Mouse (Mus musculus) ES-Bruce4 (cell line): ENCODE results near the gene Ces2a. TPM values are rescaled to one million over a fixed set of nuclear protein-coding genes. Genes with fewer than 3 reads are reported as not detected.

ENCODE experiments used
- H3K27ac ChIP-seq: 2 replicates; pipeline ENCODE4 v1.5.1; 2012; ENCODE audit warnings: low read length, inconsistent platforms; ENCODE audit not compliant: insufficient read depth
- H3K27me3 ChIP-seq: 2 replicates; pipeline ENCODE4 v1.6.1; 2012; ENCODE audit warnings: mild to moderate bottlenecking, low read length, inconsistent platforms; ENCODE audit not compliant: control insufficient read depth, poor library complexity, insufficient read depth, severe bottlenecking
- H3K36me3 ChIP-seq: 2 replicates; pipeline ENCODE4 v1.6.1; 2012; ENCODE audit warnings: inconsistent platforms, mild to moderate bottlenecking, low read length, moderate library complexity; ENCODE audit not compliant: control insufficient read depth, poor library complexity, insufficient read depth, severe bottlenecking
- H3K4me1 ChIP-seq: one replicate; pipeline ENCODE4 v1.8.1; 2011; ENCODE audit warnings: low read length; ENCODE audit not compliant: control insufficient read depth, insufficient read depth
- H3K4me3 ChIP-seq: 2 replicates; pipeline ENCODE4 v1.5.1; 2011; ENCODE audit warnings: low read depth, mild to moderate bottlenecking, low read length
- H3K9ac ChIP-seq: 2 replicates; pipeline ENCODE4 v1.6.1; 2012; ENCODE audit warnings: low read depth, mild to moderate bottlenecking, inconsistent platforms; ENCODE audit not compliant: poor library complexity, severe bottlenecking
- H3K9me3 ChIP-seq: replicated peaks from 2 replicates; pipeline ENCODE4 v1.6.1; 2012; ENCODE audit warnings: mild to moderate bottlenecking, low read length, inconsistent platforms; ENCODE audit not compliant: control insufficient read depth, poor library complexity, insufficient read depth, severe bottlenecking
- CTCF ChIP-seq: IDR thresholded peaks from one replicate; pipeline ENCODE4 v1.8.1; 2011; ENCODE audit warnings: low read depth, low read length
- EP300 ChIP-seq: IDR thresholded peaks from 2 replicates; pipeline ENCODE4 v1.6.1; 2011; ENCODE audit warnings: low read depth, low read length; ENCODE audit not compliant: insufficient read depth
- POLR2A ChIP-seq: IDR thresholded peaks from one replicate; pipeline ENCODE4 v1.8.1; 2011; ENCODE audit warnings: low read length; ENCODE audit not compliant: insufficient read depth
- polyA plus RNA-seq: library from polyadenylated mRNA; stranded (reverse); fragments of >200 nt; gene quantifications from 2 replicates; pipeline ENCODE4 v1.2.4, GENCODE M21; 2011; ENCODE audit warnings: low read depth; ENCODE audit not compliant: missing spikeins, insufficient read depth, insufficient read length

Ces2a gene
- polyA plus RNA-seq, 1 experiment, result not detected

- no peak overlapping the region for H3K27ac ChIP-seq
- H3K9me3 ChIP-seq, result no peaks in the 10 kb centered on the region
- H3K9ac ChIP-seq, result no peak overlapping the region
- no peak overlapping the region for H3K4me3 ChIP-seq
- TF ChIP-seq POLR2A (no peak), CTCF (no peak), EP300 (no peak)
- no peaks in the 10 kb centered on the region for H3K27me3 ChIP-seq
- no peaks in the 10 kb centered on the region for H3K4me1 ChIP-seq
- no peaks in the 10 kb centered on the region for H3K36me3 ChIP-seq
These were observed 1.8 kb upstream of the Ces2a start for GRCm38 (mm10) chr8:104731969-104732368.

GRCm38 (mm10) chr8:104742039-104742438 is 8.2 kb downstream of the Ces2a start:
- Histone ChIP-seq H3K9ac (no peak overlapping the region), H3K4me1 (no peaks in the 10 kb centered on the region), H3K27ac (no peak overlapping the region)

GRCm38 (mm10) chr8:104743410-104743809 is 9.6 kb downstream of the Ces2a start:
- Histone ChIP-seq H3K9ac (no peak overlapping the region), H3K9me3 (peaks cover 6% of the 10 kb centered on the region), H3K4me1 (no peaks in the 10 kb centered on the region), H3K4me3 (no peak overlapping the region), H3K27me3 (no peaks in the 10 kb centered on the region), H3K27ac (no peak overlapping the region), H3K36me3 (no peaks in the 10 kb centered on the region)
- no peak for TF ChIP-seq POLR2A
- TF ChIP-seq EP300, result no peak
- TF ChIP-seq CTCF, result no peak

More at GRCm38 (mm10) chr8:104742039-104742438, 8.2 kb downstream of the Ces2a start:
- no peak overlapping the region for H3K4me3 ChIP-seq
- no peaks in the 10 kb centered on the region for H3K36me3 ChIP-seq
- H3K9me3 ChIP-seq, result peaks cover 5% of the 10 kb centered on the region
- TF ChIP-seq POLR2A (no peak), CTCF (no peak), EP300 (no peak)
- peaks cover 2% of the 10 kb centered on the region; the same call in 1 of the 2 replicates for H3K27me3 ChIP-seq

GRCm38 (mm10) chr8:104752818-104753217 is 19.0 kb downstream of the Ces2a start:
- Histone ChIP-seq H3K4me3 (no peak overlapping the region), H3K27me3 (no peaks in the 10 kb centered on the region), H3K9me3 (no peaks in the 10 kb centered on the region), H3K9ac (no peak overlapping the region), H3K27ac (no peak overlapping the region), H3K4me1 (no peaks in the 10 kb centered on the region), H3K36me3 (no peaks in the 10 kb centered on the region)
- no peak for TF ChIP-seq EP300
- TF ChIP-seq CTCF, result no peak
- TF ChIP-seq POLR2A, result no peak

- no peaks in the 10 kb centered on the region for H3K27me3 ChIP-seq
- no peak for TF ChIP-seq EP300
- TF ChIP-seq CTCF, result no peak
- TF ChIP-seq POLR2A, result no peak
- no peaks in the 10 kb centered on the region for H3K4me1 ChIP-seq
- no peaks in the 10 kb centered on the region for H3K9me3 ChIP-seq
- no peak overlapping the region for H3K27ac ChIP-seq
- no peaks in the 10 kb centered on the region for H3K36me3 ChIP-seq
- H3K9ac ChIP-seq, result no peak overlapping the region
- no peak overlapping the region for H3K4me3 ChIP-seq
These were observed 23.8 kb downstream of the Ces2a start for GRCm38 (mm10) chr8:104757621-104758020.

GRCm38 (mm10) chr8:104758209-104758608 is 24.4 kb downstream of the Ces2a start:
- Histone ChIP-seq H3K27me3 (no peaks in the 10 kb centered on the region), H3K27ac (no peak overlapping the region), H3K9me3 (no peaks in the 10 kb centered on the region), H3K9ac (no peak overlapping the region), H3K4me3 (no peak overlapping the region), H3K4me1 (no peaks in the 10 kb centered on the region), H3K36me3 (no peaks in the 10 kb centered on the region)
- TF ChIP-seq CTCF (no peak), POLR2A (no peak), EP300 (no peak)
